Mouse (Mus musculus) ES-Bruce4 (cell line): Measurements from ENCODE around the gene Adgrg6. TPM values are rescaled to one million over a fixed set of nuclear protein-coding genes. Genes with fewer than 3 reads are reported as not detected.

Experiments used
- H3K27ac ChIP-seq: 2 replicates; pipeline ENCODE4 v1.5.1; 2012; ENCODE audit warnings: low read length, inconsistent platforms; ENCODE audit not compliant: insufficient read depth
- H3K27me3 ChIP-seq: 2 replicates; pipeline ENCODE4 v1.6.1; 2012; ENCODE audit warnings: mild to moderate bottlenecking, low read length, inconsistent platforms; ENCODE audit not compliant: control insufficient read depth, poor library complexity, insufficient read depth, severe bottlenecking
- H3K36me3 ChIP-seq: 2 replicates; pipeline ENCODE4 v1.6.1; 2012; ENCODE audit warnings: inconsistent platforms, mild to moderate bottlenecking, low read length, moderate library complexity; ENCODE audit not compliant: control insufficient read depth, poor library complexity, insufficient read depth, severe bottlenecking
- H3K4me1 ChIP-seq: one replicate; pipeline ENCODE4 v1.8.1; 2011; ENCODE audit warnings: low read length; ENCODE audit not compliant: control insufficient read depth, insufficient read depth
- H3K4me3 ChIP-seq: 2 replicates; pipeline ENCODE4 v1.5.1; 2011; ENCODE audit warnings: low read depth, mild to moderate bottlenecking, low read length
- H3K9ac ChIP-seq: 2 replicates; pipeline ENCODE4 v1.6.1; 2012; ENCODE audit warnings: low read depth, mild to moderate bottlenecking, inconsistent platforms; ENCODE audit not compliant: poor library complexity, severe bottlenecking
- H3K9me3 ChIP-seq: replicated peaks from 2 replicates; pipeline ENCODE4 v1.6.1; 2012; ENCODE audit warnings: mild to moderate bottlenecking, low read length, inconsistent platforms; ENCODE audit not compliant: control insufficient read depth, poor library complexity, insufficient read depth, severe bottlenecking
- CTCF ChIP-seq: IDR thresholded peaks from one replicate; pipeline ENCODE4 v1.8.1; 2011; ENCODE audit warnings: low read depth, low read length
- EP300 ChIP-seq: IDR thresholded peaks from 2 replicates; pipeline ENCODE4 v1.6.1; 2011; ENCODE audit warnings: low read depth, low read length; ENCODE audit not compliant: insufficient read depth
- POLR2A ChIP-seq: IDR thresholded peaks from one replicate; pipeline ENCODE4 v1.8.1; 2011; ENCODE audit warnings: low read length; ENCODE audit not compliant: insufficient read depth
- polyA plus RNA-seq: library from polyadenylated mRNA; stranded (reverse); fragments of >200 nt; gene quantifications from 2 replicates; pipeline ENCODE4 v1.2.4, GENCODE M21; 2011; ENCODE audit warnings: low read depth; ENCODE audit not compliant: missing spikeins, insufficient read depth, insufficient read length

The Adgrg6 gene
- polyA plus RNA-seq, 1 experiment, result 1.8 TPM

DNA sequence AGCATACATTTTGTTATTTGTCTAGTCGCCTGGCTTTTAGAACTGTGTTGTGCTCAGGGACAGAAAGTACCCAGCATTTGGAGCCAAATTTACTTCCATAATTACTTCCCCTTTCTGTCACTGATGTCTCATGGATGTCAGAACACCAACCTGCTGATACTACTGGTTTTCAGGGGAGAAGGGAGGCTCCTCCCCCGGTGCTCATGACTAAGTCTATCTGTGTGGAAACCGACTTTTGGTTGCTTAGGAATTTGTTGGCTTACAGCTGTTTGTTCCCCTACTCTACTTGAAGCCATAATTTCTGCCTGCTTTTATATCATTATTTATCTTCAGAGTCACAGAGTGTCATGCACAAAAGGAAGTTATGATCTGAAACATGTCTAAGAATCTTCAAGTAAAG, 14.4 kb downstream of the Adgrg6 start:
- H3K9ac ChIP-seq, result no peak overlapping the region
- no peaks in the 10 kb centered on the region for H3K4me1 ChIP-seq
- no peaks in the 10 kb centered on the region for H3K9me3 ChIP-seq
- no peaks in the 10 kb centered on the region for H3K36me3 ChIP-seq
- no peak overlapping the region for H3K27ac ChIP-seq
- no peak for TF ChIP-seq POLR2A
- TF ChIP-seq EP300, result no peak
- TF ChIP-seq CTCF, result no peak
- H3K27me3 ChIP-seq, result no peaks in the 10 kb centered on the region
- no peak overlapping the region for H3K4me3 ChIP-seq

- Histone ChIP-seq H3K27ac (no peak overlapping the region), H3K4me3 (no peak overlapping the region), H3K27me3 (no peaks in the 10 kb centered on the region), H3K9me3 (no peaks in the 10 kb centered on the region), H3K4me1 (no peaks in the 10 kb centered on the region), H3K36me3 (no peaks in the 10 kb centered on the region), H3K9ac (no peak overlapping the region)
- TF ChIP-seq CTCF (no peak), EP300 (no peak), POLR2A (no peak)
Measured at GRCm38 (mm10) chr10:14530670-14531069, 14.8 kb downstream of the Adgrg6 start.

GRCm38 (mm10) chr10:14527765-14528164, 17.7 kb downstream of the Adgrg6 start:
- TF ChIP-seq POLR2A (no peak), EP300 (no peak), CTCF (no peak)
- H3K27ac ChIP-seq, result no peak overlapping the region
- H3K27me3 ChIP-seq, result no peaks in the 10 kb centered on the region
- H3K9me3 ChIP-seq, result no peaks in the 10 kb centered on the region
- no peaks in the 10 kb centered on the region for H3K36me3 ChIP-seq
- no peak overlapping the region for H3K9ac ChIP-seq
- no peaks in the 10 kb centered on the region for H3K4me1 ChIP-seq
- no peak overlapping the region for H3K4me3 ChIP-seq

- H3K4me1 ChIP-seq, result no peaks in the 10 kb centered on the region
- H3K4me3 ChIP-seq, result no peak overlapping the region
- no peaks in the 10 kb centered on the region for H3K9me3 ChIP-seq
- H3K27ac ChIP-seq, result no peak overlapping the region
- H3K27me3 ChIP-seq, result no peaks in the 10 kb centered on the region
- no peak overlapping the region for H3K9ac ChIP-seq
- no peak for TF ChIP-seq POLR2A
- TF ChIP-seq CTCF, result no peak
- no peak for TF ChIP-seq EP300
- no peaks in the 10 kb centered on the region for H3K36me3 ChIP-seq
Measured at GRCm38 (mm10) chr10:14522729-14523128, 22.7 kb downstream of the Adgrg6 start.

- H3K27ac ChIP-seq, result no peak overlapping the region
- no peak overlapping the region for H3K9ac ChIP-seq
- no peaks in the 10 kb centered on the region for H3K4me1 ChIP-seq
- no peaks in the 10 kb centered on the region for H3K36me3 ChIP-seq
- no peak overlapping the region for H3K4me3 ChIP-seq
- H3K9me3 ChIP-seq, result no peaks in the 10 kb centered on the region
- no peaks in the 10 kb centered on the region for H3K27me3 ChIP-seq
- TF ChIP-seq CTCF (no peak), POLR2A (no peak)
Measured at GRCm38 (mm10) chr10:14520912-14521675, 24.4 kb downstream of the Adgrg6 start.

- H3K27ac ChIP-seq, result no peak overlapping the region
- H3K4me3 ChIP-seq, result no peak overlapping the region
- H3K4me1 ChIP-seq, result no peaks in the 10 kb centered on the region
- H3K9ac ChIP-seq, result no peak overlapping the region
- TF ChIP-seq CTCF (no peak), POLR2A (no peak), EP300 (no peak)
- H3K36me3 ChIP-seq, result no peaks in the 10 kb centered on the region
- H3K9me3 ChIP-seq, result no peaks in the 10 kb centered on the region
- H3K27me3 ChIP-seq, result no peaks in the 10 kb centered on the region
Measured at GRCm38 (mm10) chr10:14517909-14518308, 27.6 kb downstream of the Adgrg6 start.
